Mouse (Mus musculus): Measurements from ENCODE around the gene Appbp2.

- TF ChIP-seq POLR2A (IDR thresholded peaks at IDR 0.05; ENCODE audit: borderline replicate concordance, control insufficient read depth, low read depth, low read length) = no peak
- TF ChIP-seq CTCF (IDR thresholded peaks at IDR 0.05; ENCODE audit: control insufficient read depth, insufficient read depth, low read length) = peak; percentile 56
Observed at GRCm38 (mm10) chr11:85273299-85273698, 38.4 kb upstream of the Appbp2 start.

Measured in bone marrow, adult 2 months (tissue).